Comparison of ENCODE assay signal across 9 mouse cellular contexts in the genomic region with DNA sequence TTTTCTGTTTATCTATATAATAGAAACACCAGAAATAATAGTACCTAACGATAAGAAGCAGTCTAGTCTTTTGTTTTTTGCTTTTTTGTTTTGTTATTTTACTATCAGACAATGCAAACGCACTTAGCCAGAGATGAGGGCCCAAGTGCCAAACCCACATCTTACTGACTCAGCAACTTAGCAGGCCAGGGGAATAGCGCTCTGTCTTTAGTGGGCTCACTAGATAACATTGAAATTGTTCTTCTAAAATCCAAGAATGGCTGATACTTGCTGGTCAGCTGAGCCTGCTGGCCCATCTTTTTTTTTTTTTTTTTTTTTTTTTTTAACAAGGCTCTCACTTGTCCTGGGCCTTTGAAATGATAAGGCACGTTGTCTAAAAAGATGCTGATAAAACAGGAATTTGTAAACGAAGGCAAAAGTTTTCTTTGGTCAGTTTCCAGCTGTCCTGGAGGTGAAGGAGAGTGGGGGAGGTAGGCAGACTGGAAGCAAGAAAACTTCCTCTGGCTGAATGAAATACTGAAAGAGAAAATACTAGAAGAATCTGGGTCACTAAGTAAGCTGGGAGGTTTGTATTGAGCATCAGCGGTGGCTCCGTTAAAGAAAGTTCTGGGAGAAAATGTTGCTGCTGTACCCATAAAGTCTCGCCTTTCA.
A peak's percentile ranks its signal among the peaks of the same experiment; 100 is the strongest.
DNase-seq lines count a peak whose midpoint lies in the region; ATAC-seq and TF ChIP-seq lines count a peak whose summit lies in the region.
"Had no signal": no experiment of that assay in that cellular context is flagged by ENCODE, and none has a peak within 500 bp of the region (broad histone marks: within the 10 kb centered on the region; RNA-seq: fewer than 3 reads in every experiment).

No protein-coding gene starts in this region.

- H3ac ChIP-seq in myocyte (ENCODE audit: control insufficient read depth, insufficient read length), result no peak overlapping the region

- TF ChIP-seq CTCF in heart, postnatal 0 days (IDR thresholded peaks at IDR 0.05; ENCODE audit: low read depth), result no peak

- H3K4me1 ChIP-seq in lung, embryonic 15.5 days, result peaks cover 16% of the 10 kb centered on the region; the same call in 1 of the 2 replicates
- H3K4me1 ChIP-seq in heart, postnatal 0 days (ENCODE audit: control insufficient read depth, insufficient read depth), result peaks cover 9% of the 10 kb centered on the region

- peak; percentile 18 for TF ChIP-seq POLR2A in myocyte (IDR thresholded peaks at IDR 0.05; ENCODE audit: insufficient read length, low read depth)

- no peak for TF ChIP-seq EP300 in heart, postnatal 0 days (IDR thresholded peaks at IDR 0.05; ENCODE audit: low read depth)

- H3K36me3 ChIP-seq in lung, embryonic 15.5 days, result 0 out of 2 replicates have a peak, but pooled peaks cover 5% of the 10 kb centered on the region
- no peaks in the 10 kb centered on the region for H3K36me3 ChIP-seq in heart, postnatal 0 days (replicated peaks; ENCODE audit: control insufficient read depth, insufficient read depth, low read length)
- H3K36me3 ChIP-seq in myocyte (ENCODE audit: control insufficient read depth, insufficient read depth), result peaks cover 15% of the 10 kb centered on the region

- H3K4me3 ChIP-seq in lung, embryonic 15.5 days, result peak overlapping the region; percentile 45
- peak overlapping the region; percentile 40 for H3K4me3 ChIP-seq in heart, postnatal 0 days (ENCODE audit: low read depth, low read length)
- peak overlapping the region; percentile 75 for H3K4me3 ChIP-seq in myocyte

- peak overlapping the region; percentile 39 for H3K9ac ChIP-seq in lung, embryonic 15.5 days
- H3K9ac ChIP-seq in heart, postnatal 0 days (replicated peaks; ENCODE audit: low read depth, low read length), result peak overlapping the region; percentile 61

- 25% methylated on average over 8 of the region's 8 CpGs for WGBS in lung, embryonic 15.5 days
- WGBS in heart, postnatal 0 days, result 29% methylated on average over 8 of the region's 8 CpGs

- peaks cover 59% of the 10 kb centered on the region for H3K79me2 ChIP-seq in myocyte (ENCODE audit: control insufficient read depth, insufficient read depth)

- peak; percentile 49 for DNase-seq in embryo, embryonic 10 days (ENCODE audit: low spot score)
- DNase-seq in embryo, embryonic 9.5 days (ENCODE audit: extremely low spot score), result no peak
- DNase-seq in lung, postnatal 14 days, result no peak
- DNase-seq in heart, postnatal 0 days (ENCODE audit: low spot score), result no peak
- no peak for DNase-seq in frontal cortex, postnatal 25 days (ENCODE audit: low spot score in 2 of 2)
- no peak for DNase-seq in thymus, postnatal 4 days

- H3K27me3 ChIP-seq in lung, embryonic 15.5 days, result no peaks in the 10 kb centered on the region
- no peaks in the 10 kb centered on the region for H3K27me3 ChIP-seq in heart, postnatal 0 days (ENCODE audit: control insufficient read depth, insufficient read depth, low read length)
- H3K27me3 ChIP-seq in myocyte (ENCODE audit: control insufficient read depth, insufficient read depth, insufficient read length), result no peaks in the 10 kb centered on the region

- H3K9me3 ChIP-seq in lung, embryonic 15.5 days, result no peaks in the 10 kb centered on the region
- no peaks in the 10 kb centered on the region for H3K9me3 ChIP-seq in heart, postnatal 0 days (replicated peaks; ENCODE audit: control insufficient read depth, low read length)

- no peak for ATAC-seq in lung, embryonic 15.5 days (ENCODE audit: borderline replicate concordance, extremely low read depth, low FRiP score, low TSS enrichment)
- ATAC-seq in heart, postnatal 0 days (ENCODE audit: insufficient read depth, low read depth), result no peak

- peak overlapping the region; percentile 92 for H3K27ac ChIP-seq in lung, embryonic 15.5 days
- H3K27ac ChIP-seq in heart, postnatal 0 days (ENCODE audit: low read depth), result peak overlapping the region; percentile 92
- H3K27ac ChIP-seq: macrophage had no signal

- H3K4me2 ChIP-seq in lung, embryonic 15.5 days, result peak overlapping the region; percentile 7; the same call in 1 of the 2 replicates
- H3K4me2 ChIP-seq in heart, postnatal 0 days (ENCODE audit: low read depth, low read length), result peak overlapping the region; percentile 51
- H3K4me2 ChIP-seq in myocyte (ENCODE audit: low read depth), result peak overlapping the region; percentile 94

TF ChIP-seq in myocyte, 11 proteins besides CTCF, POLR2A, EP300 and RAD21:
- no peak for TF ChIP-seq TCF12 (IDR thresholded peaks at IDR 0.05; ENCODE audit: insufficient read depth, poor library complexity, severe bottlenecking)
- TF ChIP-seq POLR2AphosphoS2 (IDR thresholded peaks at IDR 0.05; ENCODE audit: insufficient read length, low read depth), result no peak
- TF ChIP-seq MAX (IDR thresholded peaks at IDR 0.05; ENCODE audit: low read depth), result no peak

Comparison
In these comparisons a context has a peak if more than half of its experiments do, and no peak if none do; other contexts are left out.
1. H3K4me2 ChIP-seq: peak in every context shown above with its lines; median percentile 94 in myocyte; 51 in heart, postnatal 0 days; 7 in lung, embryonic 15.5 days.